Mouse (Mus musculus): ENCODE results near the gene Pwp1. TPM values are rescaled to one million over a fixed set of nuclear protein-coding genes. Genes with fewer than 3 reads are reported as not detected.

Gene Pwp1
- 69.2 TPM for polyA plus RNA-seq (2017; shearing (Covaris generic))

DNA sequence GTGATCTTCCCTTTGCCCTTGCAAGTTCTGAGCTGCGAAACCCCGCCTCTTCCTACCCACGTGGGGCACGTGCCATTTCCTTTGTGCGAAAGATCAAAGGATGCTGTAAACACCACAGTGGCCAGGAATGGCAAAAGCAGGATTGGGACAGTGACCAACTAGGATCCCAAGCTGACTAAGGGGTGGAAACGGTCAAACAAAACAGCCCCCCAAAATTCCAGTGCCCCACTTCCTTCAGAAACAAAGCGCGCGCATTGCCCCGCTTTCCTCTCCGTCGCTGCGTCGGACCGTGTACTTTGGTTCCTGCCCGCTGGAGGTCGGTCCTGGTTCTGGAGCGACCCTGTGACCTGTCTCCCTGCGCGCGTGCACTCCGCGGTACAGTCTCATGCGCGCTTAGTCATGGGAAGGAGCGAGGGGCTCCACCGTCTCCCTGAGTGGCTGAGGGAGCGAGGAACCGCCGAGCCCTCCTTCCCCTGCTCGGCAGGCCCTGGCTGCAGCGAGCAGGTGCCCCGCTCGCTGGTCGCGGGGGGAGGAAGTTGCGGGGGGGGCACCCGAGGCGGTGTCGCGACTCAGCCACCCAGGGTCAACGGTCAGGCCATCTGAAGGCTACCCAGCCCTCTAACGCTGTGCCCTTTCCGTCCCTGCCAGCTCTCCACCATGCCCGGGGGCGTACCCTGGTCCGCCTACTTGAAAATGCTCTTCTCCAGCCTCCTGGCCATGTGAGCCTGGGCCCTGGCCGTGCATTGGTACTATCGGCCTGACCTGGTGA is at the start of gene Pwp1:
Gene Pwp1, plus strand, starts transcription at position 410 of the 769 bp plus-strand sequence.

DNA sequence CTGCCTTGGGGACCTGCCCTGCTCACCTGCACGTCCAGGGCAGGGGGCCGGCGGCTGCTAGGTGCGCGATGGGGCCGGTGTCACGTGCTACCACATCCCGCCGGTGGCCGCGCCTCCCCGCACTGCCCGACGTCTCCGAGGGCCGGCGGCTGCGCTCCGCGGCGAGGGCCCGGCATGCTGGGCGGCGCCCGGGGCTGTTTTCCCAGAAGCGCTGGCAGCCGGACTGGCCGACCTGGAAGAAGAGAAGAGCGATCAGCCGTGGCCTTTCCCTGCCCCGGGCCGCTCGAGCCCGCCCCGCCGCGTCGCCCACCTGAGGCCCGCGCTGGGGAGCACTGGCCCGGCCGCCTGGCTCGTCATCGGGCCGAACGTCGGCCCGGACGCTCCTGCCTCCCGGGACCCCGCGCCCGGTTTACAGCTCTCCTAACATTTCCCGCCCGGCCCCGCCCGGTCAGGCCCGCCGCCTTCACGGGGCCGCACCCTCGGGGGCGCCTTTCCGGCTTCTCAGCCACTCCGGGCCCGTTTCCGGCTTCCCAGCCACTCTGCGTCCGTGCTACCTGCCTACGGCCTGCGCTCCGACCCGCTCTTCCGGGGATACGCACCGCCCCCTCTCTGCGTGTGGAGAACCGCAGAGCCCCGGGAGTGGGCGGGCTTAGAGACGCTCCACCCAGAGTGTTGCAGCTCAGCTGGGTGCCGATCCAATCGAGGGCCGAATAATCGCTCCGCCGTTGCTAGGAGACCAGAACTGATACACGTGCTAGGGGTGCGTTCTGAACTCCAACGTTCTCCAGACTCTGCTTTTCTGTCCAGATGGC is 87.4 kb downstream of the Pwp1 start, which contains the start of gene Prdm4:
Gene Prdm4, minus strand, starts transcription at position 645 of the 812 bp plus-strand sequence.

DNA sequence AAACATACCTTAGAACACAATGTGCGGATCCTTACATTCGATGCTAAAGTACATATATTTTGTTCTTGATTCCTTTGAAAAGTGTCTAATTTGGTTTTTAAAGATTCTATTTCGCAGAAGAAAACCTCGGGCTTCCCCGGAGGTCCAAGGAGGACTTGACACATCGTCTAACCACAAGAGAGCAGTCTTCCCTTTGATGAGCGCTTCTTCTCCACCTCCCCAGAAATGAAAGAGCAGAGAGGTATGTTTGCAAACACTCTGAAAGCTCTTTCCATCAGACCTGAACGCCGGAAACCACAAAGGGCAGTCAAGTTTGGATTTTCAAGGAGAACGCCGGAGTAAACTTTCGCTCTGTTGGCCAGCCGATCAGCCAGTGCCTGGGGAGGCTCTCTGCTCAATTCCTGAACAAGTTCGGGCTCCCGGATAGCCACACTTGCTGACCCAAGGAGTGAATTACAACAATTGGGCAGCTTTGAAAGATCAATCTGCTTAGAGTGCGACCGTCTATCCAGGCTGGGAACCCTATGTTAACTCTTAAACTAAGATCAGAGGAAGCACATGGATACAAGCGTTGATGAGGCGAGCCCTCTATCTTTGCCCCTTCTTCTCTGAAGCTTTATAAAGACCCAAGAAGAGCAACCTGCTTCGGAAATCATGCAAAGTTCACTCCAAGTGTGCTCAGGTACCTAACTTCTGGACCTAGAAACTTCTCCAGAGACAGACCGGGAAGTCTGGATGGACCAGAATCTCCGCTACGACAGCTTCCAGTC is 98.6 kb downstream of the Pwp1 start, which contains the start of gene Ascl4:
Gene Ascl4, plus strand, starts transcription at position 6 of the 770 bp plus-strand sequence.

Other genes starting within 250 kb of the Pwp1 start
- 2.9 TPM for gene Prdm4, start 87.6 kb downstream of the Pwp1 start, polyA plus RNA-seq (2017; shearing (Covaris generic))
- gene Ascl4, start 98.2 kb downstream of the Pwp1 start, polyA plus RNA-seq (2017; shearing (Covaris generic)): not detected
- 159 TPM for gene Rtcb, start 128.3 kb downstream of the Pwp1 start, polyA plus RNA-seq (2017; shearing (Covaris generic))
- gene Bpifc, start 182.4 kb downstream of the Pwp1 start, polyA plus RNA-seq (2017; shearing (Covaris generic)): not detected
- 42.8 TPM for gene Fbxo7, start 192.5 kb downstream of the Pwp1 start, polyA plus RNA-seq (2017; shearing (Covaris generic))

Data from CD4-positive, CD25-positive, alpha-beta regulatory T cell, adult 9 weeks (primary cell).